Mouse (Mus musculus) CD8-positive naive resting alpha-beta T cell, adult 2 months (primary cell): ENCODE data around the gene Rhox4e.
"Not testable (repeated sequence)": the region's sequence is repeated elsewhere in the genome, so short reads cannot be mapped to it uniquely, and the experiment has no call there.

ENCODE experiments used
- DNase-seq, 2 experiments: peaks; one replicate each; pipeline ENCODE4 v3.0.0; 2022; ENCODE audit warnings: low read depth in 2 of 2, low spot score in 2 of 2

Gene Rhox4e

DNA sequence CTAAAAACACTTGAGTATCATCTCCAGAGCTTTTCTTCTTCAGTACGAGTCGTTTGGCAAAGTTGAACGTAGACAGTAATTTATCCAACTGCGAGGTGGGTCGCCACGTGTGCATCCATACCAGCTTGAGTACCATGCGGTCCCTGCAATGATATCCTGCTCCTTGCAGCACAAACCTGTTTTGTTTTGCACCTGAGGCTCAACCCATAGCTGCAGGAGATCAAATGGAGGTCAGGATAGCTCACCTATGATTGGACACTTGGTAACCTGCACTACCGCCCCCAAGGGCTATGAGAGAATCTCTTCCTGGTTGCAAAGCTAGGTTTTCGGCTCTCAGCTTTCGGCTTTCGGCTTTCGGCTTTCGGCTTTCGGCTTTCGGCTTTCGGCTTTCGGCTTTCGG, at the start of gene Rhox4e:
Rhox4e (plus strand) TSS at position 301 of the 400 bp plus-strand sequence.
- not testable (repeated sequence) for DNase-seq

GRCm38 (mm10) chrX:37514059-37514458, 43.2 kb upstream of the Rhox4e start, which contains the start of gene Rhox4d:
Gene Rhox4d, plus strand, starts transcription at chrX:37514359.
- DNase-seq: not testable (repeated sequence)

DNA sequence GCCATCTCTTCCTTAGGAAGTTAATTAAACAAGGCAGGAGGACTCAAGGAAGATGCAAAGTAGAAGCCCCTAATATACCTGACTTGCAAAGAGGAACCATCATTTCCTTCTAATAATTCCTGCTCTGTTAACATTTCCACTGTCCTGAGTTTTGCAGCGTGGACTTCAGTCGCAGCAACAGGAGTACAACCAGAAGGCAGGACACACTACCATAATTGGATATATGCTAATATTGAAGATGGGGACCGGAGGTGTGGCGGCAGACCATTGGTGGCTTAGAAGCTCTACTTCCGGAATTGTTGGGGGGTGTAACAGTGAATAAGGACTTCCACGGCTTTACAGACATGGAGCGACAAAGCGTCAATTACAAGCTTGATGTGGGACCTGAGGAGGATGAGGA, 27.1 kb upstream of the Rhox4e start, which contains the start of gene Rhox2e:
Rhox2e (plus strand) TSS at position 301 of the 400 bp plus-strand sequence.
- not testable (repeated sequence) for DNase-seq

- DNase-seq: not testable (repeated sequence)
Measured at GRCm38 (mm10) chrX:37541719-37542118, 15.5 kb upstream of the Rhox4e start, which contains the start of gene Rhox3e. Gene Rhox3e, plus strand, starts transcription at chrX:37542019.

GRCm38 (mm10) chrX:37571105-37571504, 13.9 kb downstream of the Rhox4e start, which contains the start of gene Rhox2f:
Gene Rhox2f, plus strand, starts transcription at chrX:37571405.
- DNase-seq: not testable (repeated sequence)

GRCm38 (mm10) chrX:37572638-37573037, 15.4 kb downstream of the Rhox4e start:
- not testable (repeated sequence) for DNase-seq

GRCm38 (mm10) chrX:37580692-37581091, 23.5 kb downstream of the Rhox4e start, which contains the start of gene Rhox3f:
Gene Rhox3f, plus strand, starts transcription at chrX:37580992.
- DNase-seq: not testable (repeated sequence)

DNA sequence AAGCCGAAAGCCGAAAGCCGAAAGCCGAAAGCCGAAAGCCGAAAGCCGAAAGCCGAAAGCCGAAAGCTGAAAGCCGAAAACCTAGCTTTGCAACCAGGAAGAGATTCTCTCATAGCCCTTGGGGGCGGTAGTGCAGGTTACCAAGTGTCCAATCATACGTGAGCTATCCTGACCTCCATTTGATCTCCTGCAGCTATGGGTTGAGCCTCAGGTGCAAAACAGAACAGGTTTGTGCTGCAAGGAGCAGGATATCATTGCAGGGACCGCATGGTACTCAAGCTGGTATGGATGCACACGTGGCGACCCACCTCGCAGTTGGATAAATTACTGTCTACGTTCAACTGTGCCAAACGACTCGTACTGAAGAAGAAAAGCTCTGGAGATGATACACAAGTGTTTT, 50.4 kb downstream of the Rhox4e start, which contains the start of gene Rhox4f:
Rhox4f (minus strand) TSS at position 101 of the 400 bp plus-strand sequence.
- DNase-seq: not testable (repeated sequence)
